21 mouse cellular contexts compared by ENCODE assay signal in genomic region chr3:154373536-154373935, GRCm38 (mm10). TPM values are rescaled to one million over a fixed set of nuclear protein-coding genes. Genes with fewer than 3 reads are reported as not detected.
DNase-seq lines count a peak whose midpoint lies in the region; ATAC-seq and TF ChIP-seq lines count a peak whose summit lies in the region.
"Had no signal": no experiment of that assay in that cellular context is flagged by ENCODE, and none has a peak within 500 bp of the region (broad histone marks: within the 10 kb centered on the region; RNA-seq: fewer than 3 reads in every experiment).

No protein-coding gene starts in this region.

- no peak overlapping the region for H3K4me3 ChIP-seq in left cerebral cortex, adult 2 months
- H3K4me3 ChIP-seq: forebrain, embryonic 10.5 days; forebrain, embryonic 15.5 days; heart, embryonic 13.5 days; hindbrain, embryonic 15.5 days had no signal

- intact Hi-C loops in left cerebral cortex, postnatal 25 days (cut with DNase I): no loop called here
- intact Hi-C loops in left cerebral cortex, adult 2 months (cut with DNase I): no loop called here

- peak; percentile 38 for DNase-seq in cerebellum, postnatal 14 days
- DNase-seq in left cerebral cortex, postnatal 25 days (ENCODE audit: low spot score in 2 of 2): peak; percentile 2 to 14
- no peak for DNase-seq in left cerebral cortex, adult 2 months (ENCODE audit: extremely low spot score in 1 of 2, low spot score in 2 of 2)
- DNase-seq in brain, adult 2 months (ENCODE audit: low read depth, low spot score): peak; percentile 8
- peak; percentile 2 for DNase-seq in telencephalon, adult 2 months (ENCODE audit: low read depth, low spot score)
- no peak for DNase-seq in urinary bladder, postnatal 25 days (ENCODE audit: low spot score)
- DNase-seq: adrenal gland, postnatal 25 days; cerebellum, adult 11 months; cerebellum, adult 8-10 months; gastrocnemius, postnatal 10 days; heart, postnatal 36 days had no signal

- H3K27ac ChIP-seq in left cerebral cortex, adult 2 months: no peak overlapping the region
- H3K27ac ChIP-seq: forebrain, embryonic 10.5 days; forebrain, embryonic 15.5 days; heart, embryonic 13.5 days; hindbrain, embryonic 15.5 days had no signal

- no peak for TF ChIP-seq CTCF in left cerebral cortex, adult 2 months (IDR thresholded peaks at IDR 0.05)

- no peak for ATAC-seq in cerebellum, adult (ENCODE audit: insufficient number of reproducible peaks, low FRiP score, low TSS enrichment)
- ATAC-seq: activated CD4-positive, CD25-positive, alpha-beta regulatory T cell, adult 4 months; forebrain, embryonic 15.5 days; intestine, embryonic 16.5 days; Patski had no signal

RNA-seq across cellular contexts. Expression of gene Lhx8, which starts 43.1 kb away (rescaled TPM):
- total RNA-seq in left cerebral cortex, postnatal 25 days (2021): 1 to 10 TPM; 1.2 to 3.9 TPM
- total RNA-seq in left cerebral cortex, adult 2 months (2021): under 1 TPM; 0.82 to 0.86 TPM
- total RNA-seq: adrenal gland, postnatal 25 days; heart, adult 8-10 months; heart, postnatal 36 days; MEL had no signal

Comparison
In these comparisons a context has a peak if more than half of its experiments do, and no peak if none do; other contexts are left out.
1. DNase-seq: peak in cerebellum, postnatal 14 days (2 of 2), left cerebral cortex, postnatal 25 days (2 of 2), brain, adult 2 months (single experiment) and telencephalon, adult 2 months (single experiment); none in left cerebral cortex, adult 2 months (0 of 2) and urinary bladder, postnatal 25 days (single experiment).